Mouse (Mus musculus) heart, postnatal 4 days (tissue): ENCODE measurements around the gene Amhr2. TPM values are rescaled to one million over a fixed set of nuclear protein-coding genes. Genes with fewer than 3 reads are reported as not detected.

Experiments
- DNase-seq: peaks from one replicate; pipeline ENCODE4 v3.0.0; 2021
- total RNA-seq, 2 experiments: library from RNA; stranded (reverse); gene quantifications; 2 replicates each; pipeline ENCODE4 v1.2.3; 2021

The Amhr2 gene
- total RNA-seq, 2 experiments from 2014 or later, result 0.77 to 1.6 TPM

DNA sequence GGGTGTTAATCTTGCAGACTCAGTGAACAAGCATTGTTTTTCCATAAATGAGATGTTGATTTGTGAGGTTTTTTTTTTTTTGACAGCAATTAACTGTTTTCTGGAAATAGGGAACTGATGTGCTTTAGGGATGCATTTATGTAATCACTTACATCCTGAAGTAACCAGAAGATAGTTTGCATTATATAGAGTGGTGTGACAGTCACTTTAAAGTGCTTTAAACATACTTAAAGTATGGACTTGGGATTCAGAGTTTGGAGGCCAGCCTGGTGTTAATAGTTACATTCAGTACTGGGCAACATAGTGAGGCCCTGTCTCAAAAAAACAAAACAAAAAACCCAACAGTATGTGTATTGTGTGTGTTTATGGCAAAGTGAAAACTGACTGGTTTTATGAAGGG is 26.6 kb downstream of the Amhr2 start:
- DNase-seq, result no peak

DNA sequence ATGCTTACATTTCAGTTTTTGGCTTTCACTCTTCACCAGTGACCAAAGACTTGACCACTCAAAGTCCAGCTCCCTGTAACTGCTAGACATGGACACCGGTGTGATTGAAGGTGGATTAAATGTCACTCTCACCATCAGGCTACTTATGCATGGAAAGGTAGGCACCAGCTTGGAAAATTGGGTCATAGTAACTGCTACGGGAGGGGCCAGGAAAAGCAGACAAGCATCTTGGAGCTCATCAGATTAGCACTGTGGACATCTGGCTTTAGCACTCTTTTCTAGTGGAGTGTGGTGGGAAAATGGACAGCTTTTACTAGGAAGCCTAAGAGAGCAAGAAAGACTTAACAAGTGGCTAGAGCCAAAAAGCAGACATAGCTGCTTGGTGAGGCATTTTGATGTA is 28.1 kb downstream of the Amhr2 start:
- DNase-seq, result no peak

DNA sequence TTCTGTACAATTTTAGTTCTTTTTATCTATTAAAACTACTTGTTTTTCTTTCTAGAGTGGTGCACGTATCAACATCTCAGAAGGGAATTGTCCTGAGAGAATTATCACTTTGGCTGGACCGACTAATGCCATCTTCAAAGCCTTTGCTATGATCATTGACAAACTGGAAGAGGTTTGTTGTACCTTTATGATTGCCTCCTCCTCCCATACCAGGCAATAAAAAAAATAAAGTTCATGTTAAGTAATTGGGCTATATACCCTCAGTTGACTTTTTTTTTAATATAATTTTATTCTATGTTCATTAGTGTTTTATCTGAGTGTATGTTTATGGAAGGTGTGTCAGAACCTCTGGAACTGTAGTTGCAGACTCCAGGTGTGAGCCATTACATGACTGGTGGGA is 29.4 kb downstream of the Amhr2 start:
- DNase-seq, result no peak

DNA sequence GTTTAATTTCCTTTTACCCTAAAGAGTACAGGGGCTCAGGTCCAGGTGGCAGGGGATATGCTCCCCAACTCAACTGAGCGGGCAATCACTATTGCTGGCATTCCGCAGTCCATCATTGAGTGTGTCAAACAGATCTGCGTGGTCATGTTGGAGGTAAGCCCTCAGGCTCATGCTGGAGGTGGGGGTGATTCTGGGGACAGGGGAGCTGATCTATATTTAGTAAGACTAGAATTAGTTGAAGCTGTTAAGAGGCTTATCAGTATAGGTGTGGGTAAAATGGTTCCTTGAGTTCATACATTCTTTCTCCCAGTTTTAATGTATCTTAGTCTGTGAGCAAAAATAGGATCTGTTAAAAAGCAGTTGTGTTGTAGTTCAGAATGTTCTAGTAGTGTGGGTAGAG is 38.0 kb downstream of the Amhr2 start:
- no peak for DNase-seq

DNA sequence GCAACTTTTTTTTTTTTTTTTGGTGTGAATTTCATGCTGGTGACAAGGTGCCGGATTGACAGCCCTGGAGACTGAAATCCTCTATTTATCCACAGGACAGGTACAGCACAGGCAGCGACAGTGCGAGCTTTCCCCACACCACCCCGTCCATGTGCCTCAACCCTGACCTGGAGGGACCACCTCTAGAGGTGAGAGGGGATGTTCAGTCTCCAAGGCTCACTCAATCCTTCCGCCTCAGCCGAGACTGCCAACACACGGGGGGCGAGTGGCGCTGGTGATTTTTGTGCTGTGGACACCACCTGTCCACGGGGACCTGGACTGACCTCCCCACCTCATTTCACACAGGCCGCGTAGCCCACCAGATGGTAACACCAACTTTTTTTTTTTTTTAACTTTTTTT is 40.7 kb downstream of the Amhr2 start:
- DNase-seq, result no peak

DNA sequence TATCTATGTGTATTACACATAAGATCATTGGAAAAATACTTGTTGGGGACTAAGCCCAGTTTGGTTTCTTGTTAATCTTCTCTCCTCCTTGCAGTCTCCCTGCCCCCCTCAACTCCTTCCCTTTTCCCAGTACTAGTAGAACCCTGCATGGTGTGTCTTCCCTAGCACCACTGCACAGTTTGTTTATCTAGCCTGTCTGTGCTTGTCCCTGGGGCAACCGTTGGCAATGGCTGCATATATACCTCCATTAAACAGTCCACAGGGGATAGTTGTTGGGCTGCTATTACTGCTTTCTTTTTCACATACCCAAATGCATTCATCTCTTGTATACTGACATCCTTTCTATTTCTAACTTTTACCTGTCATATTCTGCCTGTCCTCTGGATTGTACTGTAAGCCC is 42.5 kb downstream of the Amhr2 start:
- no peak for DNase-seq

DNA sequence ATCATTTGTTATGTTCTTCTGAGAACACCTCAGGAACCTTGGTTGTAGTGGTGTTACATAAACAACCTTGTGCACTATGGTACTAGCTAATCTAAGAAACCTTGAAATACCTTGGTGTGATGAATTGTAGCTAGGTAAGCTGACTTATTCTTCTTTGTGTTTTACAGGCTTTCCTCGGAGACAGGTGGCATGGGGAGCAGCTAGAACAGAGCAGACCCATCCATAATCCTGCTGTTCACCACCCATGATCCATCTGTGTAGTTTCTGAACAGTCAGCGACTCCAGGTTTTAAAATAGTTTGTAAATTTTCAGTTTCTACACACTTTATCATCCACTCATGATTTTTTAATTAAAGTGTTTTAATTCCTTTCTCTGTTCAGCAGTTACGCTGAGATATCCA is 53.2 kb downstream of the Amhr2 start:
- no peak for DNase-seq

DNA sequence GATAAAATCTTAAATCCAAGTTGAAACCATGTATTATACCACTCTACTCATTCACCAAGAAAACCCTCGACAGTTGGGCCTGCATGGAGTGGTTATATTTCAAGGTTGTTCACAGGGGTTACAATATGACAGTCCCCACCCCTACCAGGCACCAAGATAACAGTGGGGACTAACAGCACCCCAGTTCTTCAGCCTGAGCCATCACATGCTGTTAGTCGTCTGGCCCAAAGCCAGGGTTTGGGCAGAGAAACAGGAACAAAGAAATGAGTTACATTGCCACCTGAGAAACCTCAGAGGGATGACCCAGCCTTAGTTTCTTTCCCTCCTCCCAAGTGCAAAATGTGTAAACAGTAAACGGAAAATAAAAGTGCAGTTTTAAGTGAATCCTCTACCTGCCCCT is 54.2 kb downstream of the Amhr2 start:
- no peak for DNase-seq

DNA sequence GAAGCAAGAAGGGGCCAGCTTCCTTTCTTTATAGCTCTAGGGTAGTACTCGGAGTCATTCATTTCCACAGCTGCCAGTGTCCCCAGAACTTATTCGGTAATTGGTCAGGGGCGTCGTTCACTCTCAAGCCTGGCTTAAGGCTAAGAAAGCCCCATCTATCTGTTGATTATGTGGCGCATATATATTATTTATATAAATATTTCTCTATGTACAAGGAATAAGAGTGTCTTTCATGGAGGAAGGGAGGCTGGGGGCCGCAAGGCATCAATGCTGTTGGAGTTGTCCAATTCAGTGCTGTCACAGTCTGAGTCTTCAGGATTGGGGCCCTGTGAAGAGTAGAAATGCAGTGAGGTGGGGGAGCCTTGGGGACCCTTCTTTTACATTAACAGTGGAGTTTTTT is 54.7 kb downstream of the Amhr2 start:
- DNase-seq, result no peak

DNA sequence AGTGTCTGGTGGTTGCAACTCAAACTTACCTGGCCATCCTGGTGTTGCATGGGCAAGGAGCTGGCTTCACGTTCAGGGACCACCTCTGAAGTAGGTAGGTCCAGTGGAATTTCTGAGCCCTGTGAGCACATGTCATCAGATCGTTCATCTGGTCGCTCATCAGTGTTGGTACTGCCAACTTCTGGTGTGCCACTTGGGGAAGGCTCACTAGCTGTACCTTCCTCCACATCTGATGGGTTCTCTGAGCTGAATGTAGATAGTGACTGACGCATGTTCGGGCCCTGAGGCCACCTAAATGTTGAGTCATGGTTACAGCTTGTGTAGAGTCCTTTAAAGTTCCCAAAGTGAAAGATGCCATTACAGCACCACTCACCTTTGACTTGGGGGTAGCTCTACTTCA is 55.3 kb downstream of the Amhr2 start:
- DNase-seq, result no peak

DNA sequence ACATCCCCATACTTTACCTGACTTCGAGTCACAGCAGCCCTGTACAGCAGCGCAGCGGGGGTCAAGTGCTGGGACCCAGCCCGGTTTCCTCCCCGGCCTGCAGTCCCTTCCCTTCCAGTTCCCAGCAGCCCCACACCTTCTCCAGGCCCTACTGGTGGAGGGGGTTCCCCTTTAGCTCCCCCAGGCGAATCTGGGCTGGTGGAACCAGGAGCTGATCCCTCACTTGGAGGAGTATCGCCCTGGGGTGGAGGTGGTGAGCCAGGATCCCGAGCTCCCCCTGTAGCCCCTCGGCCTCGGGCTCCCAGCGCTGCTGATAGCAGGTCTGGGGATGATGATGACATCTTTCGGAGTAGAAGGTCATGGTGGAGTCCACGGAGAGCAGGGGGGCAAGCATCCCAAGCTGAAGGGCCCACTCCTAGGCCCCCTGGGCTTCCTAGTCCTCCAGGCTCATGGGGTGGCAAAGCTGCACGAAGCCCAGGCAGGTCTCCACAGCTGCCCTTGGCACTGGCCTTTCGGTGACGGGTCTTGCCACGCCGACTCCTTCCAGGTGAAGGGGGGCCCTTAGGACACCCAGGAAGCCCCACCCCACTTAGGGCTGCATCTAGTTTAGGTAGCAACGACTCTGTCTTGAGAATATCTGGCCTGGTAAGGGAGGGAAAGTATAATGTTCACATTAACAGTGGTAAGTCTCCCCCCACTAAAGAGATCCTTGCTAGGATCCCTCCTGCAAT is 56.1 kb downstream of the Amhr2 start:
- DNase-seq, result no peak

DNA sequence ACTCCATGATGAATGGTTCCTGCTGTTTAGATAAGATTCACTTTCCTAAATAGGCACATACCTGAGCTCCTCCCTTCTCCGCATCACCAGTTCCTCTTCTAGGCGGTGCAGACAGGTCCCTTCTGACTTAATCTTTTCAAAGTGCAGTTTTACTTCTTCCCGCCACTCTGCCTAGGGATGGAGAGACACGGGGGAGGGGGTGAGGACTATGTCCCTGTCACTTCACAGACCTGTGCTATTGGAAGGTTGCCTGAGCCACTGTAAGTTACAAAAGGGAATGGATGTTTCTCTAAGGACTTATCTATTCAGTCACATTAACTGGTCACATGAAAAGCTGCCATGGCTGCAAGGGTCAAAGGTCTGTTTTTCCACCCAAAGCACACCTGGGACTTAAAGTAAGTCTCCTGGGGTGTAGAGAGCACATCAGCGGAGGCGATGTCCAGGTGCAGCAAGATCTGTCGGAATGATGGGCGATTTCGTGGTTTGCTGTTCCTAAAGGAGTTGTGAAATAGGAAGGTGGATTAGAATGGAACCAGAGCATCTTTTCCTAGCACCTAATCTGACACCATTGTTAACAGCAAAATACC is 57.2 kb downstream of the Amhr2 start:
- no peak for DNase-seq

DNA sequence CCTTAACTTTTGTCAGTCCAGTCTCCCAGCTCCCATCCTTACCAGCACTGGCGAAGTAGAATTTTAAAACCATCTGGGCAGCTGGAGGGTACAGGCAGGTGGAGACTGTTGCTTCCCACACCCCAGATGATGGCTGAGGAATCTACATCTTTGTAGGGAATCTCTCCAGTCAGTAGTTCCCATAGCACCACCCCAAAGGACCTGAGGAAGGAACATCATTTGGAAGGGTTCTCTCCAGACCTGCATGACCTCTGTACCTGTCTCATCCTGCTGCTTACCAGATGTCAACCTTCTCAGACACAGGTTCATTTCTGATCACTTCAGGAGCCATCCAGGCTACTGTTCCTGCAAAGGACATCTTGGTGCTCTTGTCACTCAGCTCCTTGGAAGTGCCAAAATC is 58.3 kb downstream of the Amhr2 start, which contains the start of gene Gm10337:
TSS of gene Gm10337 (plus strand) at position 276 of the 400 bp plus-strand sequence.
- no peak for DNase-seq

Other genes with a start within 250 kb of the Amhr2 start
- 10 to 100 TPM; 45.3 to 49.4 TPM for gene Zfp740, start 242.1 kb upstream of the Amhr2 start, total RNA-seq
- 10 to 100 TPM; 26.8 to 29.9 TPM for gene Csad, start 240.6 kb upstream of the Amhr2 start, total RNA-seq
- gene Itgb7, start 213.4 kb upstream of the Amhr2 start, total RNA-seq, result 1 to 10 TPM in 1 of 2 experiments, under 1 TPM in 1; 0.98 to 1.0 TPM
- gene Rarg, start 187.8 kb upstream of the Amhr2 start, total RNA-seq, result 10 to 100 TPM; 12.9 to 16.6 TPM
- gene Gm9918, start 174.8 kb upstream of the Amhr2 start, total RNA-seq, result not detected
- gene Mfsd5, start 165.9 kb upstream of the Amhr2 start, total RNA-seq, result 10 to 100 TPM; 21.1 to 22.7 TPM
- 10 to 100 TPM; 23.2 to 28.2 TPM for gene Espl1, start 149.1 kb upstream of the Amhr2 start, total RNA-seq
- gene Pfdn5, start 119.3 kb upstream of the Amhr2 start, total RNA-seq, result 100 to 1,000 TPM; 334 to 351 TPM
- 10 to 100 TPM; 31.8 to 37.3 TPM for gene Myg1, start 113.7 kb upstream of the Amhr2 start, total RNA-seq
- gene Aaas, start 94.6 kb upstream of the Amhr2 start, total RNA-seq, result 10 to 100 TPM; 29.2 to 30.0 TPM
- not detected for gene Sp7, start 78.2 kb upstream of the Amhr2 start, total RNA-seq
- 10 to 100 TPM; 55.5 to 74.3 TPM for gene Sp1, start 39.2 kb upstream of the Amhr2 start, total RNA-seq
- gene Prr13, start 13.7 kb downstream of the Amhr2 start, total RNA-seq, result 10 to 100 TPM; 26.4 to 28.0 TPM
- 100 to 1,000 TPM; 703 to 721 TPM for gene Pcbp2, start 25.2 kb downstream of the Amhr2 start, total RNA-seq
- 1 to 10 TPM in 1 of 2 experiments, not detected in 1; 7.3 TPM for gene Gm10337, start 58.4 kb downstream of the Amhr2 start, total RNA-seq
- gene Map3k12, start 71.7 kb downstream of the Amhr2 start, total RNA-seq, result 1 to 10 TPM; 5.4 to 6.1 TPM
- 10 to 100 TPM; 58.6 to 58.9 TPM for gene Tarbp2, start 72.8 kb downstream of the Amhr2 start, total RNA-seq
- gene Npff, start 79.6 kb downstream of the Amhr2 start, total RNA-seq, result 1 to 10 TPM; 2.6 to 3.0 TPM
- 1 to 10 TPM in 1 of 2 experiments, not detected in 1; 1.9 TPM for gene Gm28047, start 179.7 kb downstream of the Amhr2 start, total RNA-seq
- gene Atf7, start 180.1 kb downstream of the Amhr2 start, total RNA-seq, result 10 to 100 TPM; 68.7 to 69.2 TPM
- 10 to 100 TPM; 34.9 to 35.2 TPM for gene Atp5g2, start 227.0 kb downstream of the Amhr2 start, total RNA-seq